19 mouse cellular contexts compared by ENCODE assay signal in the genomic region with DNA sequence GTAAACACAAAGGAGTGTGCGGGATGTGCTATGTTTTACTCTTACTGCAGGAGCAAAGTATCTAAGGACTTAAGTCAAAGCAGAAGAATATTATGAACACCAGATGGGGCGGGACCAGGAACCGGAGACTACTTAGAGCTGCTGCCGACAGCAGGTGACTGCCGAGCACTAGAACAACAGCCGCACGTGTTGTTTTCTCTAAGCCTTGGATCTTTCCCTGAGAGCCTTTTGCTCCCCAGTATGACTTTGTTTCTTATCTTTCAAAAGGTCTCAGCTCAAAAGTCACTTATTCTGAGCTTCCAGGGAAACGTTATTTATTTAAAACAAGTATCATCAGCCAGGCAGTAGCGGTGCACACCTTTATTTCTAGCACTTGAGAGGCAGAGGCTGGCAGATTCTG. TPM values are rescaled to one million over a fixed set of nuclear protein-coding genes. Genes with fewer than 3 reads are reported as not detected.
DNase-seq lines count a peak whose midpoint lies in the region; ATAC-seq and TF ChIP-seq lines count a peak whose summit lies in the region.
"Had no signal": no experiment of that assay in that cellular context is flagged by ENCODE, and none has a peak within 500 bp of the region (broad histone marks: within the 10 kb centered on the region; RNA-seq: fewer than 3 reads in every experiment).

No protein-coding gene starts in this region.

- WGBS in lung, postnatal 0 days, result 59% methylated on average over 9 of the region's 9 CpGs

- H3K36me3 ChIP-seq in lung, postnatal 0 days (ENCODE audit: insufficient read depth, low read length), result peaks cover 36% of the 10 kb centered on the region

- no peak overlapping the region for H3K9ac ChIP-seq in lung, postnatal 0 days (replicated peaks; ENCODE audit: low read depth)

- TF ChIP-seq EP300 in lung, postnatal 0 days (IDR thresholded peaks at IDR 0.05), result no peak; the same call in 1 of the 2 replicates

- TF ChIP-seq CTCF in lung, postnatal 0 days (IDR thresholded peaks at IDR 0.05), result no peak

- peak; percentile 63 for ATAC-seq in lung, postnatal 0 days
- ATAC-seq: activated CD4-positive, CD25-positive, alpha-beta regulatory T cell, adult 4 months; CD4-positive, CD25-positive, alpha-beta regulatory T cell, adult 4 months; Patski had no signal

- no peak overlapping the region for H3K27ac ChIP-seq in lung, postnatal 0 days (ENCODE audit: low read length)

- H3K9me3 ChIP-seq in lung, postnatal 0 days (ENCODE audit: low read length), result no peaks in the 10 kb centered on the region
- H3K9me3 ChIP-seq: G1E had no signal

- H3K27me3 ChIP-seq in lung, postnatal 0 days (replicated peaks; ENCODE audit: insufficient read depth, low read length), result no peaks in the 10 kb centered on the region
- H3K27me3 ChIP-seq: CH12.LX, Patski had no signal

- no peak overlapping the region for H3K4me3 ChIP-seq in lung, postnatal 0 days (ENCODE audit: low read depth, low read length)

- DNase-seq in lung, postnatal 0 days (ENCODE audit: low spot score), result peak; percentile 54
- no peak for DNase-seq in lung, adult 18-20 months
- DNase-seq in lung, postnatal 36 days, result peak; percentile 14
- no peak for DNase-seq in lung, postnatal 25 days (ENCODE audit: low spot score)
- DNase-seq: adrenal gland, adult 2 months; adrenal gland, adult 8-10 months; adrenal gland, postnatal 10 days; adrenal gland, postnatal 14 days; adrenal gland, postnatal 25 days; adrenal gland, postnatal 36 days; B cell, adult 2 months; cerebellum, adult 11 months; cerebellum, adult 11-12 months; cerebellum, adult 18-20 months had no signal

- H3K4me1 ChIP-seq in lung, postnatal 0 days (ENCODE audit: insufficient read depth, low read depth, low read length), result no peaks in the 10 kb centered on the region

- no peak overlapping the region for H3K4me2 ChIP-seq in lung, postnatal 0 days (replicated peaks; ENCODE audit: low read depth, low read length)

RNA-seq across cellular contexts. Expression of gene March6, which starts 36.0 kb away (rescaled TPM):
- 18.3 and 20.6 TPM in 2 replicates for polyA plus RNA-seq in lung, postnatal 0 days (2015; fragmentation: Nextera tagmentation; extraction: Ambion mirVana)

RNA-seq across cellular contexts. Expression of gene Ropn1l, which starts 41.3 kb away (rescaled TPM):
- polyA plus RNA-seq in lung, postnatal 0 days (2015; fragmentation: Nextera tagmentation; extraction: Ambion mirVana), result 7.4 and 10.4 TPM in 2 replicates

Comparison
In these comparisons a context has a peak if more than half of its experiments do, and no peak if none do; other contexts are left out.
1. DNase-seq: peak in lung, postnatal 0 days (single experiment) and lung, postnatal 36 days (single experiment); none in lung, adult 18-20 months (0 of 2) and lung, postnatal 25 days (single experiment).